Mouse (Mus musculus) heart, embryonic 10.5 days (tissue): ENCODE measurements at regions not wholly inside any gene's neighbourhood (a gene's known extent, or its start where the extent isn't known, plus 50 kb on each side); places are given as distances from the start of the nearest gene placed in this dataset.

Source experiments
- DNase-seq: peaks from one replicate; pipeline ENCODE4 v3.0.0-alpha.2; 2017; ENCODE audit warnings: low spot score
- H3K27ac ChIP-seq: fragments of 300-500 bp; sonication (generic); 2 replicates; pipeline ENCODE4 v1.5.1; 2016; ENCODE audit warnings: mild to moderate bottlenecking
- H3K27me3 ChIP-seq: fragments of 300-500 bp; sonication (generic); 2 replicates; pipeline ENCODE4 v1.6.1; 2016; ENCODE audit warnings: mild to moderate bottlenecking; ENCODE audit not compliant: poor library complexity, insufficient read depth, severe bottlenecking
- H3K36me3 ChIP-seq: fragments of 300-500 bp; sonication (generic); 2 replicates; pipeline ENCODE4 v1.6.1; 2016; ENCODE audit warnings: mild to moderate bottlenecking, moderate library complexity
- H3K4me1 ChIP-seq: fragments of 300-500 bp; sonication (generic); 2 replicates; pipeline ENCODE4 v1.6.1; 2016; ENCODE audit warnings: mild to moderate bottlenecking
- H3K4me3 ChIP-seq: fragments of 300-500 bp; sonication (generic); 2 replicates; pipeline ENCODE4 v1.5.1; 2016; ENCODE audit warnings: mild to moderate bottlenecking, moderate library complexity
- H3K9me3 ChIP-seq: fragments of 300-500 bp; sonication (generic); 2 replicates; pipeline ENCODE4 v1.6.1; 2016; ENCODE audit warnings: mild to moderate bottlenecking, moderate library complexity
- WGBS: fragments of 180-500 bp; shearing (Covaris S2); methylation state at CpG from one replicate; pipeline ENCODE4 v1.1.7; 2016; 5-methylcytosine and 5-hydroxymethylcytosine counted together

DNA sequence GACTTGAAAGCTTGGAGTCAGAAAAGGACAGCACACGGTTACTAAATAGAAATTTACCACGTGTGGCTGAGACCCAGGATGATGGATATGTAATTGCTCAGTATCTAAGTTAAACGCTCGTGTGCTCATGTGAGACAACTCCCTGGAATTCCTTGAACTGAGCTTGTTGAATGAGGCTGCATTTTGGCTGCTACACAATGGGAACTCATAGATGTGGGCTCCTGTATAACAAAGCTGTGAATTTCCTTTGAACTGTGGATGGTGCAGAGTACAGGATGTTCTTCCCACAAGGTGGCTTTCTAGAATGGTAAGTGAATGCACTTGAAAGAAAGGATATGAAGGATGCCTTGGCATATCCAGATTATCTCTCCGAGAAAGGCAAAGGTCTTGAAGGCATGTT, 321.4 kb downstream of the Kcna4 start:
- Histone ChIP-seq H3K9me3 (no peaks in the 10 kb centered on the region), H3K36me3 (no peaks in the 10 kb centered on the region), H3K27ac (no peak overlapping the region), H3K4me1 (no peaks in the 10 kb centered on the region), H3K27me3 (no peaks in the 10 kb centered on the region), H3K4me3 (no peak overlapping the region)
- 74% methylated on average over 5 of the region's 5 CpGs for WGBS
- DNase-seq, result no peak

DNA sequence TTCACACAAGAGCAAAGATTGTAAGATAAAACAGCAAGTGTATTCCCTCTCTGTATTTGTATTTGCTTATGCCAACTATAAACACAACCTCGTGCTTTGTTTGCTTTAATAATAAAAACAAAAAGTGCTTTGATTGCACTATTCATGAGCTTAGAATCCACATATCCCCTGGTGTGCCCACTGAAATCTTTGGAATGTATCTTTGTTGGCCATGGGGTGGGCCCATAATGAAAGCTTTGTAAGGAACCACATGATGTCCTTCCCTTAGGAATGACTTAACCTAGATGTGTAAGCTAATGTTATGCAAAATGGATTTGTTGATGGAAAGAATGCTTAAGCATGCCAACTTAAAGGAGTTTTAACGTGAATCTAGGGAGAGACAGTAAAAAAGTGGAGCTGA, 321.8 kb downstream of the Kcna4 start:
- Histone ChIP-seq H3K36me3 (no peaks in the 10 kb centered on the region), H3K4me3 (no peak overlapping the region), H3K27ac (no peak overlapping the region), H3K4me1 (no peaks in the 10 kb centered on the region), H3K27me3 (no peaks in the 10 kb centered on the region), H3K9me3 (no peaks in the 10 kb centered on the region)
- WGBS, result 48% methylated on average over 2 of the region's 2 CpGs
- no peak for DNase-seq

DNA sequence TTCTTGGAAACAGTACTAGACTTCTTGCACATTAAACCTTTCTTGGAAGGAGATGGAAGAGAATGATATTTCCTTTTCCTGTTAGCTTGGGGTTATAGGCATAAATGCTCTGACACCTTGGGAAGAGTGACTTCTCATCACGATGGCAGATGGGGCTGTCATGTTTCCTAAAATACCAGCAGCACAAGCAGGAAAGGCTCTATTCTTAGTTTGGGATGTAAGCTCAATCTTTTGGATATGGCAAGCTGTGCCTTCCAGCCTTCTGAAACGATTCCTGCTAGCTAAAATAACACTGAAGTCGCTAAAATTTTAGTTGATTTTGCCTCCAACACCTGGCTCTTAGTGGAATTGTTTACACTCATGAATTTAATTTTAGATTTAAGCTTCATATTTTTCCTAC, 324.3 kb downstream of the Kcna4 start:
- Histone ChIP-seq H3K36me3 (no peaks in the 10 kb centered on the region), H3K27me3 (no peaks in the 10 kb centered on the region), H3K9me3 (no peaks in the 10 kb centered on the region), H3K4me3 (no peak overlapping the region), H3K27ac (no peak overlapping the region), H3K4me1 (no peaks in the 10 kb centered on the region)
- 50% methylated on average over 3 of the region's 3 CpGs for WGBS
- DNase-seq, result no peak

GRCm38 (mm10) chr2:107627458-107627857, 337.0 kb downstream of the Kcna4 start:
- no peaks in the 10 kb centered on the region for H3K36me3 ChIP-seq
- no peaks in the 10 kb centered on the region for H3K27me3 ChIP-seq
- H3K4me1 ChIP-seq, result no peaks in the 10 kb centered on the region
- H3K9me3 ChIP-seq, result no peaks in the 10 kb centered on the region
- no peak for DNase-seq
- no peak overlapping the region for H3K27ac ChIP-seq
- no peak overlapping the region for H3K4me3 ChIP-seq

GRCm38 (mm10) chr2:107659176-107659575, 368.7 kb downstream of the Kcna4 start:
- Histone ChIP-seq H3K9me3 (no peaks in the 10 kb centered on the region), H3K4me1 (no peaks in the 10 kb centered on the region), H3K27ac (no peak overlapping the region), H3K36me3 (no peaks in the 10 kb centered on the region), H3K27me3 (no peaks in the 10 kb centered on the region), H3K4me3 (no peak overlapping the region)
- no peak for DNase-seq
